Mouse (Mus musculus) heart, embryonic 16.5 days (tissue): ENCODE measurements around the gene Ezh1. TPM values are rescaled to one million over a fixed set of nuclear protein-coding genes. Genes with fewer than 3 reads are reported as not detected.
A peak's percentile ranks its signal among the peaks of the same experiment; 100 is the strongest.

Source experiments
- ATAC-seq: fragments of 200-750 bp; cut with Nextera tagmentation; replicated peaks from 2 replicates; pipeline ENCODE4 v1.8.0; 2017; ENCODE audit warnings: moderate number of reproducible peaks; ENCODE audit not compliant: insufficient read depth, low FRiP score; ENCODE audit errors: extremely low read depth
- H3K27ac ChIP-seq: fragments of 300-500 bp; sonication (generic); 2 replicates; pipeline ENCODE4 v1.5.1; 2014; ENCODE audit warnings: mild to moderate bottlenecking, low read length, control low read depth, moderate library complexity
- H3K27me3 ChIP-seq: fragments of 300-500 bp; sonication (generic); 2 replicates; pipeline ENCODE4 v1.6.1; 2014; ENCODE audit warnings: low read length, mixed read lengths; ENCODE audit not compliant: control insufficient read depth, insufficient read depth
- H3K36me3 ChIP-seq: fragments of 300-500 bp; sonication (generic); 2 replicates; pipeline ENCODE4 v1.6.1; 2014; ENCODE audit not compliant: control insufficient read depth, insufficient read depth
- H3K4me1 ChIP-seq: fragments of 300-500 bp; sonication (generic); 2 replicates; pipeline ENCODE4 v1.6.1; 2014; ENCODE audit warnings: low read length, mixed read lengths; ENCODE audit not compliant: control insufficient read depth, insufficient read depth
- H3K4me2 ChIP-seq: fragments of 300-500 bp; sonication (generic); 2 replicates; pipeline ENCODE4 v1.6.1; 2014; ENCODE audit warnings: low read depth, mild to moderate bottlenecking, control low read depth, low read length
- H3K4me3 ChIP-seq: fragments of 300-500 bp; sonication (generic); 2 replicates; pipeline ENCODE4 v1.5.1; 2014; ENCODE audit warnings: mild to moderate bottlenecking, control low read depth, low read length
- H3K9ac ChIP-seq: fragments of 300-500 bp; sonication (generic); 2 replicates; pipeline ENCODE4 v1.6.1; 2014; ENCODE audit warnings: low read length, control low read depth
- H3K9me3 ChIP-seq: fragments of 300-500 bp; sonication (generic); replicated peaks from 2 replicates; pipeline ENCODE4 v1.6.1; 2016; ENCODE audit warnings: low read length; ENCODE audit not compliant: control insufficient read depth
- WGBS: fragments of 180-500 bp; shearing (Covaris S2); extraction: QIAGEN DNeasy Blood & Tissue Kit; methylation state at CpG from one replicate; pipeline ENCODE4 v1.1.7; 2014; 5-methylcytosine and 5-hydroxymethylcytosine counted together
- polyA plus RNA-seq: library from polyadenylated mRNA; unstranded; fragments of >200 nt; fragmentation: Nextera tagmentation; extraction: Ambion mirVana; gene quantifications from 2 replicates; pipeline ENCODE4 v1.2.1, GENCODE M21; 2015

Gene Ezh1
- polyA plus RNA-seq, 1 experiment from 2014 or later = 14.7 TPM

- Histone ChIP-seq H3K4me2 (peak overlapping the region; percentile 65), H3K4me1 (peaks cover 20% of the 10 kb centered on the region), H3K9ac (peak overlapping the region; percentile 89), H3K27me3 (0 out of 2 replicates have a peak, but pooled peaks cover 3% of the 10 kb centered on the region), H3K27ac (peak overlapping the region; percentile 73), H3K4me3 (peak overlapping the region; percentile 80), H3K9me3 (no peaks in the 10 kb centered on the region), H3K36me3 (no peaks in the 10 kb centered on the region)
- WGBS = 17% methylated on average over 25 of the region's 25 CpGs
- no peak for ATAC-seq
These were observed 765 bp downstream of the Ezh1 start for GRCm38 (mm10) chr11:101225331-101226064.

GRCm38 (mm10) chr11:101224337-101224736 is 1.9 kb downstream of the Ezh1 start:
- H3K4me3 ChIP-seq = no peak overlapping the region
- 0 out of 2 replicates have a peak, but pooled peaks cover 2% of the 10 kb centered on the region for H3K27me3 ChIP-seq
- WGBS = 64% methylated on average over 3 of the region's 3 CpGs
- H3K27ac ChIP-seq = no peak overlapping the region
- H3K9me3 ChIP-seq = no peaks in the 10 kb centered on the region
- H3K36me3 ChIP-seq = no peaks in the 10 kb centered on the region
- H3K4me2 ChIP-seq = no peak overlapping the region
- no peak for ATAC-seq
- peaks cover 13% of the 10 kb centered on the region for H3K4me1 ChIP-seq
- no peak overlapping the region for H3K9ac ChIP-seq

GRCm38 (mm10) chr11:101221306-101221986 is 4.8 kb downstream of the Ezh1 start:
- Histone ChIP-seq H3K4me1 (peaks cover 12% of the 10 kb centered on the region), H3K27ac (peak overlapping the region; percentile 62), H3K27me3 (no peaks in the 10 kb centered on the region), H3K4me2 (no peak overlapping the region), H3K9me3 (no peaks in the 10 kb centered on the region), H3K4me3 (no peak overlapping the region), H3K36me3 (no peaks in the 10 kb centered on the region), H3K9ac (no peak overlapping the region)
- no peak for ATAC-seq
- 69% methylated on average over 8 of the region's 8 CpGs for WGBS

- ATAC-seq = no peak
- Histone ChIP-seq H3K27me3 (no peaks in the 10 kb centered on the region), H3K9me3 (no peaks in the 10 kb centered on the region), H3K36me3 (no peaks in the 10 kb centered on the region), H3K4me3 (no peak overlapping the region), H3K27ac (peak overlapping the region; percentile 62), H3K9ac (no peak overlapping the region), H3K4me1 (peaks cover 12% of the 10 kb centered on the region), H3K4me2 (no peak overlapping the region)
- 37% methylated on average over 2 of the region's 2 CpGs for WGBS
These were observed 5.4 kb downstream of the Ezh1 start for GRCm38 (mm10) chr11:101220853-101221252.

- Histone ChIP-seq H3K27ac (no peak overlapping the region), H3K9ac (no peak overlapping the region), H3K4me2 (no peak overlapping the region), H3K4me3 (no peak overlapping the region), H3K27me3 (no peaks in the 10 kb centered on the region), H3K4me1 (peaks cover 6% of the 10 kb centered on the region; the same call in 1 of the 2 replicates), H3K9me3 (no peaks in the 10 kb centered on the region), H3K36me3 (peaks cover 11% of the 10 kb centered on the region)
- ATAC-seq = no peak
- 73% methylated on average over 10 of the region's 10 CpGs for WGBS
These were observed 7.7 kb downstream of the Ezh1 start for GRCm38 (mm10) chr11:101218436-101219055.

GRCm38 (mm10) chr11:101216936-101217335 is 9.3 kb downstream of the Ezh1 start:
- Histone ChIP-seq H3K27ac (no peak overlapping the region), H3K4me3 (no peak overlapping the region), H3K27me3 (no peaks in the 10 kb centered on the region), H3K4me1 (peaks cover 8% of the 10 kb centered on the region; the same call in 1 of the 2 replicates), H3K36me3 (peaks cover 21% of the 10 kb centered on the region), H3K9me3 (0 out of 2 replicates have a peak, but pooled peaks cover 3% of the 10 kb centered on the region), H3K4me2 (no peak overlapping the region), H3K9ac (no peak overlapping the region)
- WGBS = 89% methylated on average over 5 of the region's 5 CpGs
- no peak for ATAC-seq

- Histone ChIP-seq H3K4me3 (no peak overlapping the region), H3K36me3 (peaks cover 38% of the 10 kb centered on the region)
- 37% methylated on average over 3 of the region's 3 CpGs for WGBS
These were observed 14.3 kb downstream of the Ezh1 start for GRCm38 (mm10) chr11:101211970-101212369.

GRCm38 (mm10) chr11:101200986-101201385 is 25.3 kb downstream of the Ezh1 start:
- H3K9ac ChIP-seq = no peak overlapping the region
- no peak overlapping the region for H3K4me2 ChIP-seq
- peaks cover 45% of the 10 kb centered on the region for H3K36me3 ChIP-seq
- no peaks in the 10 kb centered on the region for H3K4me1 ChIP-seq
- ATAC-seq = no peak
- no peak overlapping the region for H3K27ac ChIP-seq
- no peaks in the 10 kb centered on the region for H3K27me3 ChIP-seq
- no peaks in the 10 kb centered on the region for H3K9me3 ChIP-seq
- H3K4me3 ChIP-seq = no peak overlapping the region
- 24% methylated on average over 7 of the region's 7 CpGs for WGBS

More at GRCm38 (mm10) chr11:101211970-101212369, 14.3 kb downstream of the Ezh1 start:
- no peak overlapping the region for H3K9ac ChIP-seq
- peak; percentile 69 for ATAC-seq
- 0 out of 2 replicates have a peak, but pooled peaks cover 3% of the 10 kb centered on the region for H3K9me3 ChIP-seq
- H3K27ac ChIP-seq = no peak overlapping the region
- 0 out of 2 replicates have a peak, but pooled peaks cover 2% of the 10 kb centered on the region for H3K4me1 ChIP-seq
- no peaks in the 10 kb centered on the region for H3K27me3 ChIP-seq
- no peak overlapping the region for H3K4me2 ChIP-seq

GRCm38 (mm10) chr11:101199555-101199954 is 26.7 kb downstream of the Ezh1 start:
- no peaks in the 10 kb centered on the region for H3K27me3 ChIP-seq
- no peak overlapping the region for H3K27ac ChIP-seq
- H3K4me3 ChIP-seq = no peak overlapping the region
- no peak overlapping the region for H3K4me2 ChIP-seq
- WGBS = 87% methylated on average over 3 of the region's 3 CpGs
- H3K4me1 ChIP-seq = peaks cover 1% of the 10 kb centered on the region
- H3K9ac ChIP-seq = no peak overlapping the region
- peaks cover 42% of the 10 kb centered on the region for H3K36me3 ChIP-seq
- no peaks in the 10 kb centered on the region for H3K9me3 ChIP-seq
- no peak for ATAC-seq
